Mouse (Mus musculus) G1E (cell line): Measurements from ENCODE around the gene Fdx1.

Experiments
- CTCF ChIP-seq: IDR thresholded peaks from 2 replicates; pipeline ENCODE4 v1.5.1; 2012; ENCODE audit warnings: low read depth, low read length, inconsistent platforms, mixed read lengths
- POLR2AphosphoS5 ChIP-seq: IDR thresholded peaks from 2 replicates; pipeline ENCODE4 v1.6.1; 2012; ENCODE audit warnings: low read depth, low read length, inconsistent platforms; ENCODE audit not compliant: insufficient replicate concordance
- TAL1 ChIP-seq: conservative IDR thresholded peaks from 2 replicates; pipeline ENCODE4 v1.6.1; 2012; ENCODE audit warnings: low read depth, low read length, inconsistent platforms, mixed read lengths

DNA sequence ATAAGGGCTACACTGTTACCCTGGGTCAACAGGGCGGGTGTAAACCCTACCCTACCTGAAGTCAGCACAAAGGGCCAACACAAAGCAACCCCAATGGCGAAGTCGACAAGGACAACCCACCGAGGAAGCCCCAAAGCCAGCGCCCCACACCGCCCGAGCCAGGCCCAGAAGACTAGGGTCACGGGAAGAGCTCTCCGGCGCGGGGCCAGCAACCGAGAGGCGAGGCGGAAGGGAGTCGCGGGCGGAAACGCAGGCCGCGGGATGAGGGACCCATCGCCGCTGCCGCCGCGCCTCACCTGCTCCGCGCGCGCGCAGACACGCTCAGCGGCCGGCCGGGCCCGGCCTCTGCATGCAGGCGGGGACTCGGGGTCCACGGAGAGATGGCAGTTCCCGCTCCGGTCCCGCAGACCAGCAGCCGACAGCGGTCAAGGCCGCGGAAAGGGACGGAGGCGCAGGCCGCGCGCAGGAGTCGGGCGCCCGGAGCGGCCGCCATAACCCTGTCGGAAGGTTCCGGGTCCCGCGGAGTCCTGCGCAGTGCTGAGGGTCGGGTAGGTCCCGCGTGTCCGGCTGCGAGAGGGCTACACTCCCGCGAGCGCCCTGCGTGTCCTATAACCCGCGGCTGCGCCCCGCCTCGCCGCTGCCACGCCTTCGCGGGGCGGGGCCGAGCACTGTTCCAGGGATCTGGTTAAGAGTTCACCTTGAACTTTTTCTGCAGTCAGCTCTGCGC lies at the start of gene Fdx1:
- TF ChIP-seq CTCF = no peak
- no peak for TF ChIP-seq TAL1
- no peak for TF ChIP-seq POLR2AphosphoS5
